Comparison of ENCODE assay signal across 15 mouse cellular contexts in the genomic region with DNA sequence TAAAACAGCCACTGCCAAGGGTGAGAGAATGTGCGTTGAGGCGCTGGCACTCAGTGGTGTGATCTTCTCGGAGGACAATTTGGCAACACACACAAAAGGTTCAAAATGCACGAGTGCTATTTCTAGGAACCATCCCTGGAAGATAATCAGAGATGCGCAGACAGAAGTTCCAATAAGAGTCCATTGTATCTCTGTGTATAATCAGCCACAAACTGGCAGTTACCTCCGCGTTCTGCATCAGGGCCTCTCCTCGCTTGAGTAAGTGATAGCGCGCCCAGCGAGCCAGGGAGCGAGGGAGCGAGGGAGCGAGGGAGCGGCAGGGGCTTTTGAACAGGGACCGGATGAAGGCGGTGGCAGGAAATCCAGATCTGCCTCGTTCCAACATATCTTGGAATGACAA.
DNase-seq lines count a peak whose midpoint lies in the region; ATAC-seq and TF ChIP-seq lines count a peak whose summit lies in the region.
"Had no signal": no experiment of that assay in that cellular context is flagged by ENCODE, and none has a peak within 500 bp of the region (broad histone marks: within the 10 kb centered on the region; RNA-seq: fewer than 3 reads in every experiment).

No protein-coding gene starts in this region.

- 40% methylated on average over 18 of the region's 18 CpGs for WGBS in forebrain, embryonic 15.5 days
- 75% methylated on average over 18 of the region's 18 CpGs for WGBS in forebrain, embryonic 10.5 days
- WGBS in hindbrain, postnatal 0 days: 25% methylated on average over 18 of the region's 18 CpGs

- no peak for TF ChIP-seq CTCF in hindbrain, postnatal 0 days (IDR thresholded peaks at IDR 0.05; ENCODE audit: low read depth)

- no peak overlapping the region for H3K4me2 ChIP-seq in forebrain, embryonic 15.5 days (replicated peaks)
- no peak overlapping the region for H3K4me2 ChIP-seq in hindbrain, postnatal 0 days (ENCODE audit: low read depth, low read length)
- H3K4me2 ChIP-seq: heart, embryonic 11.5 days; limb, embryonic 13.5 days had no signal

- peak overlapping the region; percentile 31; the same call in 1 of the 2 replicates for H3K27ac ChIP-seq in forebrain, embryonic 15.5 days (replicated peaks)
- H3K27ac ChIP-seq in forebrain, embryonic 10.5 days: no peak overlapping the region
- H3K27ac ChIP-seq in hindbrain, postnatal 0 days: peak overlapping the region; percentile 42; the same call in 1 of the 2 replicates
- H3K27ac ChIP-seq: limb, embryonic 13.5 days had no signal

- ATAC-seq in forebrain, embryonic 15.5 days (replicated peaks): no peak
- no peak for ATAC-seq in hindbrain, postnatal 0 days
- peak; percentile 53; the same call in 1 of the 2 replicates for ATAC-seq in megakaryocyte progenitor cell, adult 5-6 weeks (replicated peaks; ENCODE audit: poor library complexity)
- ATAC-seq: forebrain, embryonic 16.5 days; intestine, embryonic 16.5 days; lung, postnatal 0 days had no signal

- no peaks in the 10 kb centered on the region for H3K36me3 ChIP-seq in forebrain, embryonic 15.5 days
- no peaks in the 10 kb centered on the region for H3K36me3 ChIP-seq in forebrain, embryonic 10.5 days (replicated peaks)
- no peaks in the 10 kb centered on the region for H3K36me3 ChIP-seq in hindbrain, postnatal 0 days (ENCODE audit: insufficient read depth, low read length)
- H3K36me3 ChIP-seq: limb, embryonic 13.5 days had no signal

- no peak overlapping the region for H3K9ac ChIP-seq in forebrain, embryonic 15.5 days (replicated peaks)
- H3K9ac ChIP-seq in hindbrain, postnatal 0 days (replicated peaks; ENCODE audit: low read length): no peak overlapping the region
- H3K9ac ChIP-seq: limb, embryonic 13.5 days had no signal

- H3K4me3 ChIP-seq in forebrain, embryonic 15.5 days: no peak overlapping the region
- H3K4me3 ChIP-seq in forebrain, embryonic 10.5 days: no peak overlapping the region
- H3K4me3 ChIP-seq in hindbrain, postnatal 0 days (ENCODE audit: low read length): no peak overlapping the region
- H3K4me3 ChIP-seq: limb, embryonic 13.5 days had no signal

- H3K9me3 ChIP-seq in forebrain, embryonic 15.5 days: no peaks in the 10 kb centered on the region
- no peaks in the 10 kb centered on the region for H3K9me3 ChIP-seq in forebrain, embryonic 10.5 days
- H3K9me3 ChIP-seq in hindbrain, postnatal 0 days (ENCODE audit: low read length): no peaks in the 10 kb centered on the region
- H3K9me3 ChIP-seq: limb, embryonic 13.5 days had no signal

- no peaks in the 10 kb centered on the region for H3K27me3 ChIP-seq in forebrain, embryonic 15.5 days
- H3K27me3 ChIP-seq in forebrain, embryonic 10.5 days (ENCODE audit: poor library complexity, severe bottlenecking): no peaks in the 10 kb centered on the region
- no peaks in the 10 kb centered on the region for H3K27me3 ChIP-seq in hindbrain, postnatal 0 days (ENCODE audit: insufficient read depth, low read length)
- H3K27me3 ChIP-seq: limb, embryonic 13.5 days had no signal

- H3K4me1 ChIP-seq in forebrain, embryonic 15.5 days: peaks cover 8% of the 10 kb centered on the region
- peaks cover 5% of the 10 kb centered on the region; the same call in 1 of the 2 replicates for H3K4me1 ChIP-seq in forebrain, embryonic 10.5 days
- H3K4me1 ChIP-seq in hindbrain, postnatal 0 days (ENCODE audit: insufficient read depth, low read length): no peaks in the 10 kb centered on the region; the same call in 1 of the 2 replicates
- H3K4me1 ChIP-seq: limb, embryonic 13.5 days had no signal

- DNase-seq in forebrain, embryonic 10.5 days (ENCODE audit: extremely low spot score, low spot score): no peak
- DNase-seq in kidney, postnatal 4 days: peak; percentile 18 to 47
- DNase-seq in kidney, adult 18-20 months: no peak
- peak; percentile 31 for DNase-seq in hindbrain, postnatal 0 days (ENCODE audit: low spot score)
- DNase-seq in embryo, embryonic 11 days: no peak
- no peak for DNase-seq in layer of hippocampus, adult 8-10 months (ENCODE audit: low spot score in 2 of 2)
- DNase-seq: gastrocnemius, postnatal 25 days; thymus, adult 2 months had no signal

Comparison
In these comparisons a context has a peak if more than half of its experiments do, and no peak if none do; other contexts are left out.
1. DNase-seq: peak in kidney, postnatal 4 days (2 of 2) and hindbrain, postnatal 0 days (single experiment); none in forebrain, embryonic 10.5 days (single experiment), kidney, adult 18-20 months (single experiment), embryo, embryonic 11 days (single experiment) and layer of hippocampus, adult 8-10 months (0 of 2).